Mouse (Mus musculus) urinary bladder, postnatal 36 days (tissue): ENCODE measurements around the gene Itga2b.
"Not testable (repeated sequence)": the region's sequence is repeated elsewhere in the genome, so short reads cannot be mapped to it uniquely, and the experiment has no call there.

Experiments used
- DNase-seq, 2 experiments: peaks; one replicate each; pipeline ENCODE4 v3.0.0; 2022; ENCODE audit warnings: low spot score in 2 of 2, mixed read lengths in 1 of 2

Itga2b gene

DNA sequence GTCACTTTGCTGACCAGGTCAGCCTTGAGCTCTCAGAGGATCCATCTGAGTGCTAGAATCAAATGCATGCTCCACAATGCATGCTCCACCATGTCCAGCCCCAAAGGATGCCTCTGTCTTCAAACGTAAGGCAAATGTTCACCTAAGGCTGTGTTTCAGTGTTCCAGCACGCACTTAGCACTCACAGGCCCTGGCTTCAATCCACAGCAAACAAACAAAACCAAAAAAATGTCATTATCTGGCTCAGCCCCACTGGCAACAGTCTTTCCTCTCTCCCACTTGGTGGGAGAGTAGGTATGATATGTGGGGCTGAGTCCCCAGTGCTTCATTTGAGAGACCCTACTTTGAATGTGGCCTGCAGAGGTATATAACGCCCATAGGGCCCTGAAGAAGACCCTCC, 58.9 kb downstream of the Itga2b start:
- no peak for DNase-seq

DNA sequence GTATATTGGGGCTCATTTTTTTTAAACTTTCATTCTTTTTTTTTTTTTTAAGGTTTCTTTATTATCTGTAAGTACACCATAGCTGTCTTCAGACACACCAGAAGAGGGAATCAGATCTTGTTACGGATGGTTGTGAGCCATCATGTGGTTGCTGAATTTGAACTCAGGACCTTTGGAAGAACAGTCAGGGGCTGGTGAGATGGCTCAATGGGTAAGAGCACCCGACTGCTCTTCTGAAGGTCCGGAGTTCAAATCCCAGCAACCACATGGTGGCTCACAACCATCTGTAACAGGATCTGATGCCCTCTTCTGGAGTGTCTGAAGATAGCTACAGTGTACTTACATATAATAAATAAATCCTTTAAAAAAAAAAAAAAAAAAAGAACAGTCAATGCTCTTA, 59.6 kb downstream of the Itga2b start:
- DNase-seq, result not testable (repeated sequence)

DNA sequence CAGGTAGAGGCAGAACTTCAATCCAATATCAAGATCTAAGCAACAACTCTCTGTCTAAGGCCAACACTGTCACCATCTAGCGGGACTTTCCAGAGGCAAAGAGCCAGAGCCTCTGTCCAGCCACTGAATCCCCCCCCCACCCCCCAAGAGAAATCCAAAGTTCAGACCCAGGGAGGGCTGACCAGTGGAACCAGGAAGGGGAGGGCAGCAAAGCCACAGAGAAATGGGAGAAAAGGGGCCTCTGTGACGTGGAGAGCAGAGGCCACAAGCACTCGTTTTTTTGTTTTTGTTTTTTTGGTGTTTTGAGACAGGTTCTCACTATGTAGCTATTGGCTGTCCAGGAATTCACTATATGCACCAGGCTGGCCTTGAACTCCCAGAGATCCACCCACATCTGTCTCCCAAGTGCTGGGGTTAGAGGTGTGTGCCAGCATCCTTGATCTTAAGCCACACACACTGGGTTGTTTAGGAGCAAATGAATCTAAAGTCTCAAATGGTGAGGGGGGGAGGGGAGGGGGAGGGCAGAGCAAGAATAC, 60.1 kb downstream of the Itga2b start:
- DNase-seq, result no peak

DNA sequence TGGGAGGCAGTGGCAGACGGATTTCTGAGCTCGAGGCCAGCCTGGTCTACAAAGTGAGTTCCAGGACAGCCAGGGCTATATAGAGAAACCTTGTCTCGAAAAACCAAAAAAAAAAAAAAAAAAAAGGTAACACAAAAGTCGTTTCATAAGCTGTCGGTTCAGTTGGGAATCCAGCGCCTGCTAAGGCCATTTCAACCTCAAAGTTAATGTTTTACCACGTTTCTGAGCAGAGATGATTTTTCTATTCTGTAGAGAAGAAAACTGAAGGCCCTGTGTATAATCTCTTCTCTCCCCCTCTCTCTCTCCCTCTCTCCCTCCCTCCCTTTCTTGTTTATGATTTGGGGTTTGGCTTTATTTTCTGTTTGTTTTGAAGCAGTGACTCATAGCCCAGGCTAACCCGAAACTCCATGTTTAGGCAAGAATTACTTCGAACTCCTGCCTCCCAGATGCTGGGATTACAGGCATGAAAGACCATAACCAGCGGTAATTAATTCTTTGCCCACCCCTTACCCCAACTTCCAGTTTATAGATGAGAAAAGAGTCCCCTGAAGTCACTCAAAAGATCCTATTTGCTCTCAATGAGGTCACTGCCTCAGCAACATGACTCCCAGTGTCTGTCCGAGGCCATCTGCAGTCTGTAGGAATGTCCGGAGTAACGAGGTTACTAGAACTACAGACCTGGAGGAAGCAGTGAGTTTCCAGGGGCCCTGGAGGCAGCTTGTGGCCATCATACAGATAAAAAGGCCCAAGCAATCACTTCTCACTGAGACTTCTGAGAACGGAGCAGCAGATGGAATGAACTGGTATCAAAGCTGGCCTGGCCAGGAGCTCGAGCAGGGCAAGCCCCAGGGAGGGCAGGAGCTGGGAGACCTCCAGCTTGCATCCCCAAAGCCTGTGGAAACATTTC, 60.8 kb downstream of the Itga2b start:
- no peak for DNase-seq

DNA sequence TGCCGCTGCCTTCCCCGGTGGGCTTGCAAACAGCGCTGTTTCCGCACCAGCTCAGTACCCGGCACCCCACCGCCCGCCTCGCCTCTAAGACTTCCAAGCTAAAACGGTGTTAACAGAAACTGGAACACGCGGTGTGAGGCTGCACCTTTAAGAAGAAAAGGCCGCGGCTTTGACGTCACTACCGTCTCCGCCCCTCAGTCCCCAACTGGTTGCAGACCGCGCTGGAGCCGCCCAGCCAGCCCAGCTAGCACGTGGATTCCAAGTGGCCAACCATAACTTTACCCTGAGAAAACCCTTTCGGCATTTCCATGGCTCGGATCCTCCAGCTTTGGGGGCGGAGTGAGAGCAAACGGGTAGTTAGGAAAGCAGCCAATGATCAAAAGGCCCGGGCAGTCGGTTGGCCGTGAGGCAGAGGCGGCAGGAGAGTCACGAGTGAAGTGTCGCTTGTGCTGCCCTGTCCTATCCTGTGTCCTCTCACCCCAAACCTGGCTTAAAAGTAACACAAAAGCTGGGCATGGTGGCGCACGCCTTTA, 61.5 kb downstream of the Itga2b start:
- peak; percentile 94 to 97 for DNase-seq

DNA sequence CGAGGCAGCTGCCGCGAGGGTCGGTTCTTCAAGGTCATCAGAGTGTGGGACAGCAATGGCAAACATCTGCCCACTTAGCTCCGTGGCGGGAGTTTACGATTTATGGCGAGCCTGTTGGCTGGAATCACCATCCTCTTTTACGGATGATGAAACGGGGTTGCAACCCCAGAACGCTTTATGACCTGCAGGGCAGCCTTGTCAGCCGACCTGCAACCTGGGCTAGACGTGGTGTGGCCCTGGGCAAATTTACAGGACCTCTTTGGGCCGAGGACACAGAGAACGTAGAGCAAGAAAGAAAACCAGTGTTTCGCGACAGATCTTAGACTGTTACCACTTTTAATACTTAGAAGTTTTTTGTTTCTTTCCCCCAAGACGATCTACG, 62.1 kb downstream of the Itga2b start, which contains the start of gene Slc25a39:
Gene Slc25a39, minus strand, starts transcription at position 113 of the 382 bp plus-strand sequence.
- no peak for DNase-seq

DNA sequence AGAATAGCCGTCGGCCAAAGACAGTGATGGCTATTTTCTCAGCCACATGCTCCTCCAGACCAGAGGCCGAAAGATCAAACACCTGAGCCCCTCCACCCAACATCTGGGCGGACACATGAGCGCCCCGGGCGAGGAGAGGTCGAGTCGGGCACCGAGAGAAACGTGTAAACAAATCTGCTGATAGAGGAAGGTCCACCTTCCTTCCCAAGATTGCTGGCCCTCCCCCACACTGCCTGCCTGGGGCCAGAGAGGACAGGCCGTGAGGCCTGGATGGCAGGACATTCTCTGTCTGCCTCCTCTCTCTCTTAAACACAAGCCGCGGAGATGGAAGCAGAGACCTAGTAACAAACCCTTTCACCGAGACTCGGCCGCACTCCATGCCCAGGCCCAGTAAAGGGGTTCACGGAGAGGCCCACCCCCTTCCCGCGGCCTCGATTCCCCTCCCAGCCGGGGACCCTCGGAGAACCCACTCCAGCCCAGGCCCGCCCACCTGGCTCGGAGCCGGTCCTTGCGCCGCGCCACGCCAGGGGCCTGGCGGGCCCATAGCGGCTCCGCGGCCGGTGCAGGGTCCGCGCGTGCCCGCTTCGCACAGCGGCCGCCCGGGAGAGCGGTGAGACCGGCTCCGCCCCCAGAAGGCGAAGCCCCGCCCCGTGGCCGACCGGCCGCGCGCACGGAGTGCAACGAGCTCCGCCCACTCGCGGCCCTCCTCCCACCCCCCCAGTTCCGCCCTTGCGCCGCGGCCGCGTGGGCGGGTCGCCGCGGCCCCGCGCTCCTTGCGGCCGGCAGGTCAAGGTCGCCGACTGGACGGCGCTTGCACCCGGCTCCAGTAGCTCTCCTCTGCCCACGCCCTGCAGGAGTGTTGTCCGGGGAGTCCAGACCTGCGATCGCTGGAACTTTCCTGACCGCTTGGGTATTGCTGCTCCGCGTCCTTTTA, 62.8 kb downstream of the Itga2b start:
- DNase-seq, result peak; percentile 84 to 90

DNA sequence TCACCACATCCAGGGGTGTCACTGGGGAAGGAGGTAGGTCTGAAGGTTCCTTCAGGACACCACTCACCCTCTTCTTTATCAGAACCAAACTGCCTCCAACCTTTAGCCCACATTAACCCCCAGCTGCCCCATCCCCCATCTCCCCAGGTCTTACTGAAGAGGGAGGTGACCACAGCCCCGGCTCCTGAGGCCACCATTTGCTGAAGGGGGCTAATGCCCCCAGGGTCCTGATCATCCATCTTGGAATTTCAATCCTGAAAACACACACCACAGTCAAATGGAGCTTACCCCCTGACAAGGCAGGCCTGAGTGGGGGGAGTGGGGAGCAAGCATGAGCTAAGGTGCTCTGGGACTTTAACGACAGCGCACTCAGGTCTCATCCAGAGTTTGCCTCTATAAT, 63.5 kb downstream of the Itga2b start:
- no peak for DNase-seq

DNA sequence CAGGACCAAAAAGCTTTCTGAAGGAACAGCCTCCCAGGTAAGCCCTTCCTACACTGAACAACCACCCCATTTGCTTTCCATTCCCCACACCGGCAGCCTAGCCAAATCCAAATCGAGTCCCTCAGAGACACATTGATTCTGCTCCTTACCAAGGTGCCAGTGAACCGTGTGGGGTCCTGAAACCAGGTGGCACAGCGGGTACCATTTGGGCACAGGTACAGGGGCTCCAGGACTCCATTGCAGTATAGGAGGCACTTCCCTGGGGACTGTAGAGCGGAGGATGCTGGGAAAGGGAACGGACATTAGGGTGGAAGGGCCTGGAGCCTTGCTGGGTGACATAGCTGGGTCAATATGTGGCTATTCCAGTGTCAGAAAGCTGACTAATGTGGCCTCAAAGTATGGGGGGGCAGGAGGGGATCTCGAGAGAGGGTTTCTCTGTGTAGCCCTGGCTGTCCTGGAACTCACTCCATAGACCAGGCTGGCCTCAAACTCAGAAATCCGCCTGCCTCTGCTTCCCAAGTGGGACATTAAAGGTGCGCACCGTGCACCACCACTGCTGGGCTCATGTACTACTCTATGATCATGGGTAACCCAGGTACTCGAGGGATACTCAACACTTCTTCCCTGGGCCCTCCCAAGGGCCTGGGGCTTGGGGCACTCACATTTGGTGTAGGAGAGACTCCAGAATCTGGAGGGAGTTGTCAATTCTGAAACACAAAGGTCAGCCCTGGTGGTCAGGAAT, 64.2 kb downstream of the Itga2b start:
- DNase-seq, result no peak

DNA sequence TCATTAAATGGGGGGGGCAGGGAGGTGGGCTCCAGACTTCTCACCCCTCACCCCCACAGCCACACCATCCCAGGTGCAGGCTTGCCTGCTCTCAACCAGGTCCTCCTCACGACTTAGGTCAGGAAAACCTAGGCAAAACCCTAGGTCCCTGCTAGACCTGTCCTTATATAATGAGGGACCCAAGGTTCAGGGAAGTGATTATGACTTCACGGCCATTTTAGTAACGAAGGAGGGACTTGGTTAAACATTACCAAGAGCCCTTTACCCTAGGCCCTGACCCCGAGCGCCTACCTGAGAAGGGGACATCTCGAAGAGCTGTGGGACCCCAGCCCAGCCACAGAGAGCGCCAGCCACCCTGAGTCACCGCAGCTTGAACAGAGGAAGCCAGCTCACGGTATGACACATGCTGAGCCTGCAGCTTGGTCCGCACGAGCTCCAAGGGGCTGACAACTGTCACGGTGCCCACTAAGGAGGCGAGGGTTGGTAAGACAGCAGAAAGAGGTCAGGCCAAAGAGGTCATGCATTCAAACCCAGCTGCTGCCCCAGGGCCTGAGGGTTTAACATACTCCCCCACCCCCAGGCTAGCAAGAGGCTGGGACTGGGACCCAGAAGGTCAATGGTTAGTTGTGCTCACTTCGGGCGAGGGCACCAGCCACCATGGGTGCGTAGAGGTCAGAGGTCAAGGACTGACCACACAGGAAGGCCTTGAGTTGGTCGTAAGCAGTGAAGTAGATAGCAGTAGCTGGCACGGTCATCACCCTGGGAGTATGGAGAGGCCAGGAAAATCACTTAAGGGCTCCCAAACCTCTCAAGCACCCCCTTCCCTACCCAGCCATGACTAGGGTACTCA, 65.5 kb downstream of the Itga2b start:
- DNase-seq, result no peak

DNA sequence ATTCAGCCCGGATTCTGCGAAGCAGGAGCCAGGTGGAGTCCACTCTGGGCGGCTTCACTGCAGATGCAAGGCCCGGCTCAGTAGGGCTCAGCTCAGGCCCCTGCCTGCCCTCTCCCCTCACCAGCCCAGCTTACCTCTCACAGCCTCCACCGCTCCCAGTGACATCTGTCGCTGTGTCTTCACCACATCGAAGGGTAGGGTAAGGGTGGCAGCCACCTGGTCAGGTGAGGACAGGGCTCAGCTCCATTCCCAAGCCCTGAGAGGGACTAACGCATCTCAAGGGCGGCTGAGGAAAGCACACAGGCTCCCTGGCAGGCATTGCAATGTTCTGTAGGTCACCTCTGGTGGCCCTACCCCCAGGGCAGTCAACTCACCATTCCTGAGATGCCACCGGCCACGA, 66.3 kb downstream of the Itga2b start:
- no peak for DNase-seq
